Mouse (Mus musculus) embryo, embryonic 11 days (tissue): ENCODE results near the gene Grm8.
"Not testable (repeated sequence)": the region's sequence is repeated elsewhere in the genome, so short reads cannot be mapped to it uniquely, and the experiment has no call there.

Experiments
- DNase-seq: peaks from one replicate; pipeline ENCODE4 v3.0.0-alpha.2; 2015

Gene Grm8

DNA sequence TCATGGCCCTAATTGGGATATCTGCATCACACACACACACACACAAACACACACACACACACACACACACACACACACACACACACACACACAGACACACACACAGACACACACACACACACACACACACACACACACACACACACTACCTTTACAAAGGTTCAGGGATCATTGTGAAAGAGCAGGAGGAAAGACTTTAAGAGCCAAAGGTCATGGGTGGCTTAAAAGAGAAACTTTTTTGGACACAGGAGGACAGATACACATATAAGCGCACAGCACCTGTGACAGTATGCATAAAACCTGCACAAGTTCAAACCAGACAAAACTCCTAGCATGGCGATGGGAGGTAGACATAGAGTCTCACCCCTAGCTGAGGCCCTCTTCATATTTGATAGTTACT is 315.2 kb downstream of the Grm8 start:
- not testable (repeated sequence) for DNase-seq

DNA sequence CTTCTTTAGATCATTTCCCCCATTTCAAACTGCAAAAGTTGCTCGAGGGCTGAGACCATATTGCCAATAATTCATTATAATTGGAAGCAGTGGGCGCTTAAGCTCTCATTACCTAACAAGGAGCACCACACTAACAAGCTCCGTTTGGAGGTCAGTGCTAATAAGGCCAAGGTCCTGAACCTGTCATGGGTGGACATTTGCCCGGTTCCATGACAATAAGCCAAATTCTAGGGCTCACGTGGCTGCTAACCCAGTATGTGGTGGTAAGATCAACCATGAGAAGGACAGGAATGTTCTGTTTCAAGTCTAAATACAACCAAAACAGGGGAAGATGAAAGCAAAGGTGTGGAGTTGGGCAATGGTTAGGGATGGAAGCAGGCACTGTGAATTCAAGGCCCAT is 322.2 kb downstream of the Grm8 start:
- DNase-seq, result peak; percentile 16

DNA sequence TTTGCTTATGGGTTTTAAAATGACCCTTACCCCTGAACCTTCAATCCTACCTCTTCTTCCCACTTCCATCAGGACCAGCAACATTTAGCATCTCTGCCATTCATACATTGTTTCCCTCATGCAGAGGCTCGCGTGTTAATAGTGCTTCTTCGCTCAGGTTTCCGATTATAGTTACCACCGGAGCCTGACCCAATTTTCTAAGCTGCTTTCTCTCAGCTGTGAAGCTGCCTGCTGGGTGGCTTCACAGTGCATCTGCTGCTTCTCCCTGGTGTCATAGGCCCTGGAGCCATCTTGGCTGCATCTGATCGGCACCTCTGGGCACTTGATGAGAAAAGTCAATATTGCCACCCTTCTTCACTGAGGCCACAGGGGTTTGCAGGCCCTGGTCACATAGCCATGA is 325.0 kb downstream of the Grm8 start:
- DNase-seq, result no peak

DNA sequence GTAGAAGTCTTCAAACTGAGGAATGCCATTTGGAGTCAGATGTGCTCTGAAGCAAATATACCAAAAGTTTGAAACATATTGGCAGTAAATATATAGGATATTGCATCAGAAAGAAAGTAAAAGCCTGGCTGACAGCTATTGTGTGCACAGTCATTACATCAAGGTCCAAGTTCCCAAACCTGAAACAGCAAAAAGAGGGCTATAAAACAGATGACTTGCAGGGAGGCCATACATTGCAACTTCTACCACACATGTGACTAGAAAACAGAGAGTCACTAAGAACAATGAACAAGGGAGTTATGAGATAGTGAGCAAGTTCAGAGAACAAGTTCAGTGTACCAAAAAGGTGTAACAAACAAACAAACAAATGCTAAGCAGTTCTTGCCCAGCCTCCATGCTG is 328.2 kb downstream of the Grm8 start:
- DNase-seq, result no peak

DNA sequence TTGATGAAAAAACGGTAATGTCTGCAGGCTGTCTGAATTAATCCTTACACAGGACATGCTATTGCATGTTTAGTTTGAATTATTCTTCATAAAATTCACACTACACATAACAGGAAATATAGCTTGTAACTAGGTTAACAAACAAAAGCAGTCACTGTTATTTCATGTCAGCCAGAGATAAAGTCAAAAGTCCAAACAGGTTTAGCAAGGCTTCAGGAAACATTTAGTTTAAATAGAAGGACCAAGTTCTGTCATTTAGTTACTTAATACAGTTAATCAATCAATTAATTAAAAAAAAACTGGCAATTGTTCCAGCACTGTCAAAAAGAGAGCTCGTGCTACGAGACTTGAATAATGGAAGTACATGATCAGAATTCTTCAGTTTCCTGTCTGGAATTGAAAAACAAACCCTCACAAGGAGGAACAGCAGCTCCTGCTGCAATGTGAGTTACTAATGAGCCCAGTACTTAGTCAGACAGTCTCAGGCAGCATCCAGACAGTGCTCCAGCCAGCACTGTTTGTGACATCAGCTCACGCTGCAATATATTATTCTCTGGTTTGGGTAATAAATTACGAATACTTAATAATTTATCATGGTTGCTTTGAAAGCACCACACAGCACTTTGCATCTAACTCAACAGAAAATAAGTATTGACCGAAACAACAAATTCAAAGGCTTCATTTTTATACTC is 334.0 kb downstream of the Grm8 start:
- no peak for DNase-seq

DNA sequence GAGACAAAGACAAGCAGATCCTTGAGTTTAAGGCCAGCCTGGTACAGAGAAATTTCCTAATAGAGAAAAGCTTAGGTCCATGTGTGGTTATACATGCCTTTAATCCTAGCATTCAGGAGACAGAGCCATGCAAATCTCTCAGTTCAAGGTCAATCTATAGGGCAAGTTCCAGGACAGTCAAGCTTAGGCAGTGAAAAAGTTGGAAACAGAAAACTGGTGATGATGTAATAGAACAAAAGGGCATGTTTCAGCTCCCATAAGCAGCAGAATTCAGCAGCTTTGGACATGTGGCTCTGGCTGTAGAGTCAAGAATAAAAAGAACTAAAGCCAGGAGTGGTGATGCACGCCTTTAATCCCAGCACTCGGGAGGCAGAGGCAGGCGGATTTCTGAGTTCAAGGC is 336.2 kb downstream of the Grm8 start:
- no peak for DNase-seq

DNA sequence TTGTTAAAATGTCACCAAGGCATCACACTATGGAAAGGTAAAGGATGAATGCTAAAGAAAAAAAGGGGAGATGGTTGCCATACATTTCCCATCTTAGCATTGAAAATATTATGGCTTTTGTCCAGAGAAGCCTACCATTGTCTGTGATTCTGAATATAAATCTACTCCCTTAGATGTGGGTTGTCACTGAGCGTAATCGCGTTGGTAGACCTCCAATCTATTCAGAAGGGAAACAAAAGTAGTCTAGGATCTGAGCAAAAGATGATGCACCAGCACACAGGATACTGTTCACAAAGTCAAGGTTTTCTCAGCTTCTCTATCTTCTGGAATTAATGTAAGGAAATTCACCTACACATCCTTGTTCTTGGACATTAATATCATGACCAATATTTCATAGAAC is 345.4 kb downstream of the Grm8 start:
- DNase-seq, result no peak

DNA sequence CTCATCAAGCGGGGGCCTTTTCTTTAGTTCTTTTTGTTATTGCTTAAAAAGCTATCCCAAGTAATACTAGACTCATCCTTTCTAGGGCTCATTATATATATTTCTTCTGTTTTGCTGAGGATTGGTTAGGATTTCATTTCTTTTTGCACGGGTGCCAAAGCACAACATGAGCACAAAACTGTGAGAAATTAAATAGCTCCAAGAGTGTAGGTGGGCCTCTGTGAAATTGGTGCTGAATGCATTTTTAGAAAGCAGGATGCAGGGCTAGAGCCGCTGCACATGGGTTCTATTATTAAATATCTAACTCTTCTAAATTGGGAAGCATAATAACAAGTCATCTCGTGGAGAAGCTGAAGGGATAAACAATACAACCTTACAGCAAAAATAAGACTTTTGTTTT is 345.8 kb downstream of the Grm8 start:
- no peak for DNase-seq

DNA sequence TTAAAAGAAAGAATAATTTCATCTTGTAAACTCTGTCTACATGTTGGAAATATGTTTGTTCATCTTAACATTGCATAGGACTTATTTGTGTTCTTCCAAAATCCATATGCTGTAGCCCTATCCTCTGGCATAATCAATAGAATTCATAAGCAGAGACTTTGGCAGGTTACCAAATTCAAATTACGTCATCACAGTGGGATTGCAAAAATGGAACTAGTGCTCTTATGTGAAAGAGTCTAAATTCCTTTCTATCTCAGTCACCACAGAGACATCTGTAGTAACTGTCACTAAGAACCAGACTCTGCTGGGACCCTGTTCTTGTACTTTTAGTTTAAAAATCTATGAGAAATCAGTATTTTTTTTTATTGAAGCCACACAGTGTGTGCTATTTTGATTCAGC is 352.7 kb downstream of the Grm8 start:
- DNase-seq, result no peak

DNA sequence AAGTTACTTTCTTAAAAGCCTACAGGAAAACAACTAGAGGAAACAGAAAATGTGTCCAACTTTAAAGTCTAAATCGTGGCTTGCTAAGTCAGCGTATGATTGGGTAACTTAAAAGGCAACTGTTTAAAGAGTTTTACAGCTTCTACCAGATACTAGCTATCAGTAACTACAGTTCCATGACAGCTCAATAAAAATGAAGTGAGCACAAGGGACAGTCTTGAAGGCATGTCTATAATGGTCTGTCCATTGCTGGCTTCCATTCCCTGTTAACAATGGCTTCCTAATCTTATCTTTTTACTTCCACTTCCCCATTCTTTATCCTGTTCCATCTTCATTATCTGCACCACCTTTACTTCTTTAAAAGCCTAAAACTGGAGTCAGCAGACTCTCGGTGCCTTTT is 353.6 kb downstream of the Grm8 start:
- no peak for DNase-seq

DNA sequence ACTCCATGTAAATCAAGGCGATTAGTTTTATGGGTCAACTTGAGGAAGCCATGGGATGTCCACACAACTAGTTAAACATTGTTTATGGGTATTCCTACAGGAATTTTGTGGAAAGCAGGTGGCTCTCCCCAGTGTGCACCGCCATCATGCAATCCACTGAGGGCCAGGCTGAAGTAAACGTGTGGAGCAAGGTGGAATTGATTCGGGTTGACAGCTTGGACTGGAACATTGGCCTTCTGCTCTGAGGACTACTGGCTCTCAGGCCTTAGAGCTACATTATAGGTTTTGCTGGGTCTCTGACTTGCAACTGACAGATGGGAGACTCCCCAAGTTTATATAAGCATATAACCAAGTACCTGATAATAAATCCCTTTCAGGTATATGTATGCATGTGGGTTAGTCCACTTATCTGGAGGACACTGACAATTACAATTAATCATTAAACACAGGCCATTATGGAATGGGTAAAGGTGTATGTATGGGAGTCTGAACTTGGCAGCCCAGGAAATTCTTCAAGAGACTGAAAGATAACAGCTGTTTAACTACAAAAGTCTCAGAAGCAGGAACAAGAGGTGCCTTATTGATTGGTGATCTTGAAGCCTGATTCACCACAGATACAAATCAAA is 359.2 kb downstream of the Grm8 start:
- no peak for DNase-seq

DNA sequence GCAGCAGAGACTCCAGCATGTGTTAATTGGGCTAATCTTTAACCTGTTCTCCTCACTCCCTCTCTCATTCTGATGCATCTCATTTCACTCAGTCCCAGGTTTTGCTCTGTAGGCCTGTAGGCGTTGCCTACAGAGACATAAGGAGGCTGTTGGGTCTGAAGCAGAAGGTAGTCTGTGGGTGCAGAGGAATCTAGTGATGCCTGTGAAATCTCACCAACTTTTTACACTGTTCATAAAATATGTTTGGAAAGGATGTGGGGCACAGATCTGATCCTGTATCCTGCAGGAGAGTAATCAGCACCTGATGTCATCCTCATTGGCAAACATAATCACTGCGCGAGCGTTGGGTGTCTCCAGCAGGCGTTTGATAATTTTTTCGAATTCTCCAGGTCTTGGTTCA is 372.9 kb downstream of the Grm8 start:
- DNase-seq, result no peak

DNA sequence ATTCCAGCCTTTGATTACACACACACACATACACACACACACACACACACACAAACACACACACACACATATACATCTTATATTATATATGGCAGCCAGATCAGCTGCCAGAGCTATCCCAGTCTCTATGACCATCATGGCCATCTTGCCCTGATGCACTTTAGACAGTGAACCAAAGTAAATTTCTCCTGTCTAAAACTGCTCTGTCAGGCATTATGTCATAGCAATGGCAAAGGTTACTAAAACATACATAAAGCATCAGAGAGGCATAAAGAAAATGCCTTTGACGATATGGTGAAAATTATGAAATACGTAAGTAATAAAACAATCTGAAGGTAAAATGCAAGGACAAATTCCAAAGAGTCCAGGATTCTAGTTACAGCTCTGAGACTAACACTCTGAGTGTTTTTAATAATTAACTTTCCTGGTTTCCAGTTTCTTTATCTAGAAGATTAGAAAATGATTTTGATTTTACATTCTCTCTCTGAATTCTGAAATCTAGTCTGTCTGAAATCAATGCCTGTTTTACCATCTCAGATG is 381.6 kb downstream of the Grm8 start:
- DNase-seq, result no peak

DNA sequence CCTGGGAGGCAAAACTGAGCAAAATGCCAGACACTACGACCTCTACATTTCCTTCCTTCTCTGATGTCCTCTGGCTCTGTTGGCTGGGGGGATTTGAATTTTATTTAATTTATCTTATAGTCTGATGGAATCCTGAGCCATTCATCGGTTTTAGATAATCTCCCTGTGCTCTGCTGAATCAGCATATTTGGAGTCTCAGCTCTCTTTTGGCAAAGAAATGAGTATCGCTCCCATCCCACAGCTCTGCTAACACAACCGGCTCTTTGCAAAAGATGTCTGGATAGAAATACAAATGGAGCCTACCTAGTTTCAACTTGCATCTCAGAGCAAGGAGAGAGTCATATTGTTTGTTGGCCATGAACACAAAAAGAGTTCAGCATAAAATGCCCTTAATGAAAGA is 388.5 kb downstream of the Grm8 start:
- DNase-seq, result no peak

DNA sequence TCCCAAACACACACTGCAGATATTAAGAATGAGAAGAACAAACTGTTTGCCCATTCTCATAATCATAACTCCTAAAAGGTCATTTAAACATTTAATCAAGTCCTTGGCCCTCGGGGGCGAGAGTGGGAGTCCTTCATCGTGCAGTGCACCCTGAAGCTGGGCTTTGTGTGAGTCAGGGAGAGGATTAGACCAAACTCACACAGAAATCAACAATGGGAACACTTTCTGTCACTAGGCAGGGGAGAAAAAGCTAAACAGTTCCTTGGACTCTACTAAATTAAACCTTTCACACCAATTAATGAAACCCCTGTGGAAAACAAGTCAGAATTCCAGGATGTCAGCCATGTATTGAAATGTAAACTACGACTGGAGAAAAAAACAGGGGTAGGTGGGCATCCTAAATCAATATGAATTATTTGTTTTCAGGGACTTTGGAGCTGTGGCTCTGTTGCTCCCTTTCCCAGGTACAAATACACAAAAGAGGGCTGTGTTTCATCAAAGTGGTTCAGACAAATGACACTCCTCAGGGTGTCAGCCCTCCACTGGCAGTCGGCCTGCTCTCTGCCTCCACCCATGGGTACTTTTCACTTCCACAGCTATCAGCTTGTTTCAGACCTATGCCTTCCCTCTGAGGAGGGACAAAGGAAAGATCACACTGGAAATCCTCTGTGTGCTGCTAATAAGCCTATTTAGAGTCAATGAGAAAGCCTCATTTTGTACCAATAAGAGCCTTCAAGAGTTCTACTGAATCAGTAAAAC is 389.1 kb downstream of the Grm8 start:
- DNase-seq, result no peak

DNA sequence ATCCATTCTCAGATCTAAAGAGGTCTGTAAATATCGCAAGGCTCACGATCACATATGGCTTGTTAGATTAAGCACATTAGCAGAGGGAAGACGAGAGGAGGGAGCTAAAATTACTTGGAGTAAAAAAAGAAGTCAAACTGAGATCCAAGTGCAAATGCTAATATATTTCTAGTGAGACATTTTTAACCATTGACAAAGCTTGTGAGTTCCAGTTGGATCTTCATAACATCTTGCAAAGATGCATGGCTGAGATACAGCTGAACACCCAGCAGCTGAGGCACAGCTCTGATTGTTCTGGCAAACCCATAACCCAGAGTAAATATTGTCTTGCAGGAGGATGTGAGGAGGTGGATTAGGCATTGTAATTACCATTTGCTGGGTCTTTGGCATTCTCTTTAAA is 445.6 kb downstream of the Grm8 start:
- no peak for DNase-seq

DNA sequence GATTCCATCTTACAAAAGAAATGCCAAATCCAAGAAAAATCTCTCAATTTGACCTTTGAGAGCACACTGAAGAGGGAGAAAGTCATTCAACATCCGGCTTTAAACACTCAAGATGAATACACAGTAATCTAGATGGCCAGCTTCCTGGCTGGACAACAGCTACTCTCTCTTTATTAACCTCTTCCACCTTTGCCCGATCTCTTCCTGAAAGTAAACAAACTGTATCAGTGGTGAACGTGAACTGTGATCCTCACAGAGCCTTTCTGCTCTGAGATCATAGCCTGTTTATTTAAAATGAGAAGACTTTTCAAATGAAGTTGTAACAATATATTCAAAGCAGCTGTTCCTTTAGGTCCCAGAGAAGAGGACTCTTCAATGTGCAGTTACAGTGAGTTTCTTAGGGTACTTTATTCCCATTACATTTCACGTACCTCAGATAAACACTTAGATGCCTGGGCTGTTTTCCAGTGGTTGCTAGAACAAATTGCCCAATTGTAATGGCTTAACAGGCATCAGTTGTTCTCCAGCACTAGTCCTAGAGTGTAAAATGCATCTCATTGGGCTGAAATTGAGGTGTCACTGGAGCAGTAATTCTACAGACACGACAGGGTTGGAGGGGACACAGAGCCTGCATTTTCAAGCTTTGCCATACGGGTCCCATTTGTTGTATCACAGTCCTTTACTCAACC is 473.1 kb downstream of the Grm8 start:
- no peak for DNase-seq

DNA sequence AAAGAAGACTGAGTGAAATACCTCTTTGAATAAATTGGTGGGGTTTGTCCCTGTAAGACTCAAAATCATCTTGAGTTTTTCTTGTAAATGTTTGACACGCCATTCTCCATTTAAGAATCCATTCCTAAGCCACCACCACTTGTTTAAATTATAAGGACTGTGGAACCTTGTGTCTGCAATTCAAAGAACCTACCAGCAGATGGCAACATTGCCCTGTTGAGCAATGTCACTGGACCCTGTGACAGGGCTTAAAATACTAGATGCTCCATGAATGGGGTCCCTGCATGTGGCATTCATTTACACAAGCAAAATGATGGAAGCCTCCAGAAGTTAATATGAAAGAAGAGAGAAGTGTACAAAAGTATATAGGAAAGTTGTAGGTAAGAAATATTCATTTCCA is 477.5 kb downstream of the Grm8 start:
- peak; percentile 77 for DNase-seq

DNA sequence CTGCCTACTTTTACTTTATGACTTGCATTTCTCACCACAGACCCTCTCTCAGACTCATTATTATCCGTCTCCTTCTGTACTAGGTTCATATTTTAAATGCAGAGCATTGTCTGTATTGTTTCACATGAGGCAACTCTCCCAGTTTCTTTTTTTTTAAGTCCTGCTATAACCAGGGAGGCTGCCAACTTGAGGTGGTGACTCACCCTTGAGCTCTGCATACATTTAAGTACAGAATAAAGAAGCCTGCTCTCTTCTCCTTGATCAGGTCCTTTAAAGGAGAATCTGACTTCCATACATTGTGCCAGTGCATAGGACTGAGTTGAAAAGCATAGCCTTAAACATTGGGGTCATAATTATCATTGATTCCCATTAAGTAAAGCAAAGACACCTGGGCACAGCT is 488.5 kb downstream of the Grm8 start:
- no peak for DNase-seq

DNA sequence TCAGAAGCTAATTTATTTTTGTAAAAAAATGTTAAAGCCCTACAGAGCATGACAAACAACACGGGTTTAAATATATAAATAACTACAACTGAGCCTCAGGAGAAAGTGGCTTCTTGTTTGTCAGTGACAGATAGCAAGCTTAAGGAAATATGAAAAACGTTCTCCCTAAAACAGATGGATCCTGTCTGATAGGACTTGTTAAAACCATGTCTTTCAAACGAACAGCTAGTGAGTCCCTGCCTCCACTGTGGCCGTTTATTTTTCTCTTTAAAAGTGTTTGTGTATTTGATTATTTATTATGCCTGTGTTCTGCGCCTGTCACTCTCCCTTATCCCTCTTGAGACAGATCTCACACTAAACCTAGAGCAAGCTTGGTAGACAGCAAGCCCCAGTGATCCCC is 489.9 kb downstream of the Grm8 start:
- DNase-seq, result no peak

DNA sequence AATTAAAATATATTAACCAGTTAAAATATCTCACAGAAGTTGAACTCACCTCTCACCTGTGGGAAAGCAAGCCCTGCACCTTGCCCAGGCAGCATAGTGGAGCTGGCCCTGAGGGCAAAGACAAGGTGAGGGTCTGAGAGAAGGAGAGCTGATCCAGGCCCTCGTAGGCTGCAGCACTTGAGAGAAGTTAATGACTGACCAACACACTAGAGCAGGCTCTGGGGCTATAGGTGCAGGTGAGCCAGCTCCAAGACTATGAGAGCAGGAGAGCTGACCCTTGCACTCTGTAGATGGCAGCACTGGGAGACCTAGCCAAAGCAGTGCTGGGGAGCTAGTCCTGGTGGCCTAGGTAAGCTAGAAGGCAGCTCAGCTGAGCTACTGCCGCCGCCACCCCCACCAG is 499.1 kb downstream of the Grm8 start:
- DNase-seq, result no peak

DNA sequence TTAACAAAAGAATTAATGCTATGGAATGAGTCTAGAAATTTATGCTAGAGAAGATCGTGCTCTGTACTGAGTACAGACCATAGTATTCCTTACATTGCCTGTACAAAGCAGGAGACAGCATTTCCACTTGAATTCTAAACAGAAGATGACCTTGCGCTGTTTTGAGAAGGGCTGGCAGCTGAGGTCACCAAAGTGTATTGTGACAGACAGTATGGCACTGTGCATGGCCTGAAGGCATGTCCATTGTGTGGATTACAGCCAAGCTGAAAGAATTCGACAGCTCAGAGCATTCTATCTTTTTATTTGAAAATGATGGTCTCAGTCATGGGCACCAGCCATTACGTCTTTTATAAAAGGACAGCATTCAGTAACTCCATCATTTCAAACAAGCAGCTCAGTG is 517.5 kb downstream of the Grm8 start:
- peak; percentile 28 for DNase-seq

DNA sequence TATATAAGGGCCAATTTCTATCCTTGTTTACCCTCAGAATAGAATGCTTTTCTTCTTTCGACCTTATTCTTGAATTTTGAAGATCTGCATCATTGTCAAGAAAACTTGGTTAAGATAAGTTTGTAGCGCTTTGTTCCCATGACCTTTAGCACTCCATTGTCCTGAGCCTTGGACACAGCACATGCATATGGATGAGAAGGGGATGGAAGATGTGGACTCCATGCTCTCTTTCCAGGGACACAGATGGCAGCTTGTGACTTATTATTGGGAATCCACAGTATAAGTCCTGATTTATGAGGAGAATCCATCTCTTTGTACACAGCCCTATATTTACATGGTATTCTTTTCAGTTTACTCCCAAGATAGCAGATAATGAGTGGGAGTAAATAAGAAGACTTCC is 554.5 kb downstream of the Grm8 start:
- peak; percentile 8 for DNase-seq

DNA sequence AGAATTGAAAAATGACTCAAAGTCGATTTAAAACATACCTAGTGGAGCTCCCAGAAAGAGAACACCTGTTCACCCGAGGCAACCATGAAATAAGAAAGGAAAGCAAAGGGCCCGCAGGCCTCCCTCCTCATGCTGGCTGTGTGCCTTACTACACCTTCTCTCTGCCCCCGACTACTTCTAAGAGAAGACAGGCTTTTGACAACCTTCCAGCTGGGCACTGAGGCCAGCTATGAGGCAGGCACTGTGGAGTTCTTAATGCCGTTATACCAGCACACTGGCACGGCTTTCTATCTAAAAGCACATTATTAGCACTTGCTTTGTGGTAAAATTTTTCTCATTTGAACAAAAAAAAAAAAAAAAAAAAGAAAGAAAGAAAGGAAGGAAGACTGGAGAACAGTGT is 589.5 kb downstream of the Grm8 start:
- no peak for DNase-seq
